Mouse (Mus musculus) limb, embryonic 12.5 days (tissue): ENCODE measurements at regions not wholly inside any gene's neighbourhood (a gene's known extent, or its start where the extent isn't known, plus 50 kb on each side); places are given as distances from the start of the nearest gene placed in this dataset.

Experiments used
- ATAC-seq: fragments of 200-750 bp; cut with Nextera tagmentation; 2 replicates; pipeline ENCODE4 v1.8.0; 2017; ENCODE audit warnings: low read depth, moderate TSS enrichment; ENCODE audit not compliant: insufficient number of reproducible peaks, insufficient read depth, low FRiP score, low TSS enrichment
- H3K27ac ChIP-seq: fragments of 300-500 bp; sonication (generic); 2 replicates; pipeline ENCODE4 v1.5.1; 2016; ENCODE audit warnings: mild to moderate bottlenecking, moderate library complexity
- H3K27me3 ChIP-seq: fragments of 300-500 bp; sonication (generic); 2 replicates; pipeline ENCODE4 v1.6.1; 2016; ENCODE audit warnings: mild to moderate bottlenecking, moderate library complexity
- H3K36me3 ChIP-seq: fragments of 300-500 bp; sonication (generic); 2 replicates; pipeline ENCODE4 v1.6.1; 2016; ENCODE audit warnings: mild to moderate bottlenecking, moderate library complexity
- H3K4me1 ChIP-seq: fragments of 300-500 bp; sonication (generic); replicated peaks from 2 replicates; pipeline ENCODE4 v1.6.1; 2016
- H3K4me2 ChIP-seq: fragments of 300-500 bp; sonication (generic); 2 replicates; pipeline ENCODE4 v1.6.1; 2016; ENCODE audit warnings: mild to moderate bottlenecking, moderate library complexity
- H3K4me3 ChIP-seq: fragments of 300-500 bp; sonication (generic); replicated peaks from 2 replicates; pipeline ENCODE4 v1.5.1; 2016; ENCODE audit warnings: mild to moderate bottlenecking
- H3K9ac ChIP-seq: fragments of 300-500 bp; sonication (generic); replicated peaks from 2 replicates; pipeline ENCODE4 v1.6.1; 2016; ENCODE audit warnings: mild to moderate bottlenecking, moderate library complexity
- H3K9me3 ChIP-seq: fragments of 300-500 bp; sonication (generic); 2 replicates; pipeline ENCODE4 v1.6.1; 2016; ENCODE audit warnings: mild to moderate bottlenecking, moderate library complexity
- WGBS: fragments of 180-500 bp; shearing (Covaris S2); methylation state at CpG from one replicate; pipeline ENCODE4 v1.1.7; 2016; 5-methylcytosine and 5-hydroxymethylcytosine counted together

- no peak for ATAC-seq
- Histone ChIP-seq H3K4me2 (no peak overlapping the region), H3K36me3 (no peaks in the 10 kb centered on the region), H3K4me3 (no peak overlapping the region), H3K27me3 (0 out of 2 replicates have a peak, but pooled peaks cover 6% of the 10 kb centered on the region), H3K27ac (no peak overlapping the region), H3K9me3 (no peaks in the 10 kb centered on the region), H3K9ac (no peak overlapping the region), H3K4me1 (no peaks in the 10 kb centered on the region)
Observed at GRCm38 (mm10) chr2:147610343-147610742, 248.6 kb downstream of the Pax1 start.

GRCm38 (mm10) chr2:147601639-147602038, 239.9 kb downstream of the Pax1 start:
- Histone ChIP-seq H3K27ac (no peak overlapping the region), H3K9me3 (no peaks in the 10 kb centered on the region), H3K4me2 (no peak overlapping the region), H3K9ac (no peak overlapping the region), H3K4me1 (no peaks in the 10 kb centered on the region), H3K36me3 (no peaks in the 10 kb centered on the region), H3K27me3 (no peaks in the 10 kb centered on the region), H3K4me3 (no peak overlapping the region)
- no peak for ATAC-seq
- 12% methylated on average over 2 of the region's 2 CpGs for WGBS

GRCm38 (mm10) chr2:147572413-147572812, 210.7 kb downstream of the Pax1 start:
- Histone ChIP-seq H3K4me3 (no peak overlapping the region), H3K9me3 (no peaks in the 10 kb centered on the region), H3K27ac (no peak overlapping the region), H3K27me3 (peaks cover 43% of the 10 kb centered on the region), H3K9ac (no peak overlapping the region), H3K4me1 (no peaks in the 10 kb centered on the region), H3K4me2 (no peak overlapping the region), H3K36me3 (no peaks in the 10 kb centered on the region)
- 78% methylated on average over 1 of the region's 1 CpGs for WGBS
- ATAC-seq = no peak

GRCm38 (mm10) chr2:147561220-147561619, 199.5 kb downstream of the Pax1 start:
- ATAC-seq = 0 out of 2 replicates have a peak, but pooled peaks have one; percentile 23
- no peak overlapping the region for H3K9ac ChIP-seq
- H3K27ac ChIP-seq = no peak overlapping the region
- H3K4me2 ChIP-seq = no peak overlapping the region
- WGBS = 15% methylated on average over 7 of the region's 7 CpGs
- H3K4me3 ChIP-seq = no peak overlapping the region
- H3K4me1 ChIP-seq = peaks cover 17% of the 10 kb centered on the region
- H3K27me3 ChIP-seq = peaks cover 65% of the 10 kb centered on the region
- no peaks in the 10 kb centered on the region for H3K36me3 ChIP-seq
- H3K9me3 ChIP-seq = no peaks in the 10 kb centered on the region

GRCm38 (mm10) chr2:147560426-147561155, 198.9 kb downstream of the Pax1 start:
- peaks cover 62% of the 10 kb centered on the region for H3K27me3 ChIP-seq
- no peak overlapping the region for H3K9ac ChIP-seq
- 0 out of 2 replicates have a peak overlapping the region, but pooled peaks have one; percentile 2 for H3K4me2 ChIP-seq
- H3K9me3 ChIP-seq = no peaks in the 10 kb centered on the region
- H3K4me1 ChIP-seq = peaks cover 17% of the 10 kb centered on the region
- no peak overlapping the region for H3K4me3 ChIP-seq
- no peaks in the 10 kb centered on the region for H3K36me3 ChIP-seq
- ATAC-seq = peak; percentile 61
- no peak overlapping the region for H3K27ac ChIP-seq
- WGBS = 14% methylated on average over 20 of the region's 20 CpGs

GRCm38 (mm10) chr2:147529161-147529560, 167.4 kb downstream of the Pax1 start:
- ATAC-seq = no peak
- no peak overlapping the region for H3K4me3 ChIP-seq

GRCm38 (mm10) chr2:147515436-147515835, 153.7 kb downstream of the Pax1 start:
- Histone ChIP-seq H3K36me3 (no peaks in the 10 kb centered on the region), H3K4me1 (no peaks in the 10 kb centered on the region), H3K9me3 (no peaks in the 10 kb centered on the region), H3K4me2 (no peak overlapping the region), H3K27ac (no peak overlapping the region), H3K27me3 (peaks cover 7% of the 10 kb centered on the region), H3K9ac (no peak overlapping the region), H3K4me3 (no peak overlapping the region)
- 80% methylated on average over 3 of the region's 3 CpGs for WGBS
- no peak for ATAC-seq

More at GRCm38 (mm10) chr2:147529161-147529560, 167.4 kb downstream of the Pax1 start:
- no peaks in the 10 kb centered on the region for H3K4me1 ChIP-seq
- peaks cover 4% of the 10 kb centered on the region; the same call in 1 of the 2 replicates for H3K9me3 ChIP-seq
- H3K36me3 ChIP-seq = no peaks in the 10 kb centered on the region
- WGBS = 61% methylated on average over 2 of the region's 2 CpGs
- peaks cover 2% of the 10 kb centered on the region; the same call in 1 of the 2 replicates for H3K27me3 ChIP-seq
- H3K27ac ChIP-seq = no peak overlapping the region
- H3K4me2 ChIP-seq = no peak overlapping the region
- H3K9ac ChIP-seq = no peak overlapping the region

- Histone ChIP-seq H3K4me3 (no peak overlapping the region), H3K4me2 (no peak overlapping the region), H3K9me3 (no peaks in the 10 kb centered on the region), H3K9ac (no peak overlapping the region), H3K27ac (no peak overlapping the region), H3K4me1 (no peaks in the 10 kb centered on the region), H3K36me3 (no peaks in the 10 kb centered on the region), H3K27me3 (peaks cover 7% of the 10 kb centered on the region; the same call in 1 of the 2 replicates)
- no peak for ATAC-seq
- 35% methylated on average over 3 of the region's 3 CpGs for WGBS
Observed at GRCm38 (mm10) chr2:147514748-147515147, 153.0 kb downstream of the Pax1 start.

- H3K36me3 ChIP-seq = no peaks in the 10 kb centered on the region
- WGBS = 79% methylated on average over 4 of the region's 4 CpGs
- H3K4me1 ChIP-seq = no peaks in the 10 kb centered on the region; the same call in 1 of the 2 replicates
- peaks cover 16% of the 10 kb centered on the region for H3K27me3 ChIP-seq
- no peak overlapping the region for H3K4me2 ChIP-seq
- H3K9me3 ChIP-seq = no peaks in the 10 kb centered on the region
- H3K4me3 ChIP-seq = no peak overlapping the region
- H3K27ac ChIP-seq = no peak overlapping the region
- no peak overlapping the region for H3K9ac ChIP-seq
- no peak for ATAC-seq
Observed at GRCm38 (mm10) chr2:147503962-147504361, 142.2 kb downstream of the Pax1 start.

GRCm38 (mm10) chr2:147498731-147499130, 137.0 kb downstream of the Pax1 start:
- H3K36me3 ChIP-seq = no peaks in the 10 kb centered on the region
- 73% methylated on average over 1 of the region's 1 CpGs for WGBS
- no peaks in the 10 kb centered on the region; the same call in 1 of the 2 replicates for H3K4me1 ChIP-seq
- no peak for ATAC-seq
- H3K27ac ChIP-seq = no peak overlapping the region
- H3K27me3 ChIP-seq = peaks cover 8% of the 10 kb centered on the region
- H3K9ac ChIP-seq = no peak overlapping the region
- no peak overlapping the region for H3K4me3 ChIP-seq
- H3K9me3 ChIP-seq = no peaks in the 10 kb centered on the region
- H3K4me2 ChIP-seq = no peak overlapping the region

GRCm38 (mm10) chr2:147455932-147456331, 94.2 kb downstream of the Pax1 start:
- no peak overlapping the region for H3K27ac ChIP-seq
- H3K36me3 ChIP-seq = no peaks in the 10 kb centered on the region
- H3K4me2 ChIP-seq = no peak overlapping the region
- no peak overlapping the region for H3K4me3 ChIP-seq
- no peaks in the 10 kb centered on the region for H3K27me3 ChIP-seq
- ATAC-seq = no peak
- WGBS = 75% methylated on average over 5 of the region's 5 CpGs
- no peak overlapping the region for H3K9ac ChIP-seq
- H3K4me1 ChIP-seq = peaks cover 3% of the 10 kb centered on the region
- H3K9me3 ChIP-seq = no peaks in the 10 kb centered on the region
